Mouse (Mus musculus) neural tube, embryonic 15.5 days (tissue): ENCODE measurements around the gene Aldh5a1. TPM values are rescaled to one million over a fixed set of nuclear protein-coding genes. Genes with fewer than 3 reads are reported as not detected.
A peak's percentile ranks its signal among the peaks of the same experiment; 100 is the strongest.
"Not testable (repeated sequence)": the region's sequence is repeated elsewhere in the genome, so short reads cannot be mapped to it uniquely, and the experiment has no call there.

Experiments used
- ATAC-seq: fragments of 200-750 bp; cut with Nextera tagmentation; 2 replicates; pipeline ENCODE4 v1.8.0; 2017; ENCODE audit warnings: mild to moderate bottlenecking, moderate TSS enrichment, moderate library complexity; ENCODE audit not compliant: low FRiP score
- H3K27ac ChIP-seq: fragments of 300-500 bp; sonication (generic); replicated peaks from 2 replicates; pipeline ENCODE4 v1.5.1; 2015; ENCODE audit warnings: mild to moderate bottlenecking, inconsistent platforms
- H3K27me3 ChIP-seq: fragments of 300-500 bp; sonication (generic); replicated peaks from 2 replicates; pipeline ENCODE4 v1.6.1; 2015; ENCODE audit warnings: inconsistent platforms
- H3K36me3 ChIP-seq: fragments of 300-500 bp; sonication (generic); 2 replicates; pipeline ENCODE4 v1.6.1; 2015; ENCODE audit warnings: inconsistent platforms
- H3K4me1 ChIP-seq: fragments of 300-500 bp; sonication (generic); 2 replicates; pipeline ENCODE4 v1.6.1; 2015; ENCODE audit warnings: inconsistent platforms
- H3K4me2 ChIP-seq: fragments of 300-500 bp; sonication (generic); 2 replicates; pipeline ENCODE4 v1.6.1; 2015; ENCODE audit warnings: inconsistent platforms, mild to moderate bottlenecking, moderate library complexity
- H3K4me3 ChIP-seq: fragments of 300-500 bp; sonication (generic); replicated peaks from 2 replicates; pipeline ENCODE4 v1.5.1; 2015; ENCODE audit warnings: mild to moderate bottlenecking, inconsistent platforms
- H3K9ac ChIP-seq: fragments of 300-500 bp; sonication (generic); replicated peaks from 2 replicates; pipeline ENCODE4 v1.6.1; 2015; ENCODE audit warnings: mild to moderate bottlenecking, inconsistent platforms
- H3K9me3 ChIP-seq: fragments of 300-500 bp; sonication (generic); replicated peaks from 2 replicates; pipeline ENCODE4 v1.6.1; 2016; ENCODE audit warnings: inconsistent platforms
- WGBS: fragments of 180-500 bp; shearing (Covaris S2); methylation state at CpG from one replicate; pipeline ENCODE4 v1.1.7; 2015; ENCODE audit warnings: mixed read lengths; 5-methylcytosine and 5-hydroxymethylcytosine counted together
- polyA plus RNA-seq: library from polyadenylated mRNA; unstranded; fragments of >200 nt; fragmentation: Nextera tagmentation; extraction: Ambion mirVana; gene quantifications from 2 replicates; pipeline ENCODE4 v1.2.1, GENCODE M21; 2015

The Aldh5a1 gene
- polyA plus RNA-seq: 13.8 and 16.3 TPM in 2 replicates

- H3K4me2 ChIP-seq: peak within 1 kb of the TSS; percentile 72
- H3K27ac ChIP-seq: peak within 1 kb of the TSS; percentile 91
- peak within 1 kb of the TSS; percentile 90 for H3K9ac ChIP-seq
- no peaks in the 10 kb centered on the region for H3K9me3 ChIP-seq
- WGBS: under 1% methylated on average over 75 of the region's 75 CpGs
- ATAC-seq: peak; percentile 89
- H3K36me3 ChIP-seq: no peaks in the 10 kb centered on the region
- H3K27me3 ChIP-seq: no peaks in the 10 kb centered on the region
- peaks cover 36% of the 10 kb centered on the region for H3K4me1 ChIP-seq
- H3K4me3 ChIP-seq: peak within 1 kb of the TSS; percentile 95
These were observed at the start of gene Aldh5a1 for GRCm38 (mm10) chr13:24937108-24937838. Aldh5a1 (minus strand) TSS chr13:24937661.

- H3K4me1 ChIP-seq: no peaks in the 10 kb centered on the region
- H3K4me3 ChIP-seq: no peak overlapping the region
- H3K9ac ChIP-seq: no peak overlapping the region
- no peak overlapping the region for H3K27ac ChIP-seq
- no peaks in the 10 kb centered on the region for H3K9me3 ChIP-seq
- no peaks in the 10 kb centered on the region for H3K27me3 ChIP-seq
- peaks cover 5% of the 10 kb centered on the region; the same call in 1 of the 2 replicates for H3K36me3 ChIP-seq
- peak; percentile 43; the same call in 1 of the 2 replicates for ATAC-seq
- no peak overlapping the region for H3K4me2 ChIP-seq
- WGBS: 56% methylated on average over 2 of the region's 2 CpGs
These were observed 48.0 kb upstream of the Aldh5a1 start for GRCm38 (mm10) chr13:24985435-24985834.

- H3K27ac ChIP-seq: no peak overlapping the region
- 92% methylated on average over 6 of the region's 6 CpGs for WGBS
- no peak for ATAC-seq
- H3K4me3 ChIP-seq: no peak overlapping the region
- H3K9ac ChIP-seq: no peak overlapping the region
- H3K4me1 ChIP-seq: no peaks in the 10 kb centered on the region
- no peak overlapping the region for H3K4me2 ChIP-seq
- no peaks in the 10 kb centered on the region for H3K27me3 ChIP-seq
- H3K36me3 ChIP-seq: no peaks in the 10 kb centered on the region
- H3K9me3 ChIP-seq: no peaks in the 10 kb centered on the region
These were observed 43.6 kb upstream of the Aldh5a1 start for GRCm38 (mm10) chr13:24981031-24981430.

- H3K36me3 ChIP-seq: no peaks in the 10 kb centered on the region
- no peak overlapping the region for H3K4me3 ChIP-seq
- no peaks in the 10 kb centered on the region for H3K4me1 ChIP-seq
- no peak overlapping the region for H3K27ac ChIP-seq
- H3K9me3 ChIP-seq: no peaks in the 10 kb centered on the region
- no peaks in the 10 kb centered on the region for H3K27me3 ChIP-seq
- H3K4me2 ChIP-seq: no peak overlapping the region
- no peak overlapping the region for H3K9ac ChIP-seq
- WGBS: 84% methylated on average over 5 of the region's 5 CpGs
- ATAC-seq: no peak
These were observed 40.4 kb upstream of the Aldh5a1 start for GRCm38 (mm10) chr13:24977820-24978342.

GRCm38 (mm10) chr13:24976384-24976783 lies 38.9 kb upstream of the Aldh5a1 start:
- peak; percentile 19; the same call in 1 of the 2 replicates for ATAC-seq
- Histone ChIP-seq H3K4me2 (no peak overlapping the region), H3K4me1 (no peaks in the 10 kb centered on the region), H3K36me3 (no peaks in the 10 kb centered on the region), H3K27ac (no peak overlapping the region), H3K27me3 (no peaks in the 10 kb centered on the region), H3K9me3 (no peaks in the 10 kb centered on the region), H3K9ac (no peak overlapping the region), H3K4me3 (no peak overlapping the region)
- WGBS: 38% methylated on average over 4 of the region's 4 CpGs

- not testable (repeated sequence) for H3K27ac ChIP-seq, H3K36me3 ChIP-seq, ATAC-seq, H3K27me3 ChIP-seq, H3K4me2 ChIP-seq, H3K4me1 ChIP-seq, H3K4me3 ChIP-seq, H3K9me3 ChIP-seq, H3K9ac ChIP-seq
- WGBS: 85% methylated on average over 3 of the region's 3 CpGs
These were observed 34.3 kb upstream of the Aldh5a1 start for GRCm38 (mm10) chr13:24971776-24972175.

GRCm38 (mm10) chr13:24965846-24966201 lies 28.4 kb upstream of the Aldh5a1 start:
- peak overlapping the region; percentile 56 for H3K4me2 ChIP-seq
- H3K27me3 ChIP-seq: no peaks in the 10 kb centered on the region
- WGBS: 44% methylated on average over 5 of the region's 5 CpGs
- peak; percentile 68 for ATAC-seq
- H3K4me3 ChIP-seq: peak overlapping the region; percentile 30
- H3K9me3 ChIP-seq: no peaks in the 10 kb centered on the region
- peaks cover 13% of the 10 kb centered on the region for H3K4me1 ChIP-seq
- peak overlapping the region; percentile 23; the same call in 1 of the 2 replicates for H3K9ac ChIP-seq
- peak overlapping the region; percentile 28; the same call in 1 of the 2 replicates for H3K27ac ChIP-seq
- H3K36me3 ChIP-seq: no peaks in the 10 kb centered on the region

GRCm38 (mm10) chr13:24965130-24965845 lies 27.8 kb upstream of the Aldh5a1 start:
- peak overlapping the region; percentile 56 for H3K4me2 ChIP-seq
- peak; percentile 80 for ATAC-seq
- H3K27ac ChIP-seq: peak overlapping the region; percentile 28; the same call in 1 of the 2 replicates
- no peaks in the 10 kb centered on the region for H3K9me3 ChIP-seq
- H3K4me3 ChIP-seq: peak overlapping the region; percentile 30
- peak overlapping the region; percentile 23; the same call in 1 of the 2 replicates for H3K9ac ChIP-seq
- WGBS: 19% methylated on average over 15 of the region's 15 CpGs
- peaks cover 13% of the 10 kb centered on the region for H3K4me1 ChIP-seq
- H3K36me3 ChIP-seq: no peaks in the 10 kb centered on the region
- H3K27me3 ChIP-seq: no peaks in the 10 kb centered on the region

- Histone ChIP-seq H3K9ac (no peak overlapping the region), H3K4me1 (peaks cover 13% of the 10 kb centered on the region), H3K36me3 (no peaks in the 10 kb centered on the region), H3K27me3 (no peaks in the 10 kb centered on the region), H3K4me2 (no peak overlapping the region), H3K4me3 (no peak overlapping the region), H3K9me3 (no peaks in the 10 kb centered on the region), H3K27ac (no peak overlapping the region)
- no peak for ATAC-seq
- 86% methylated on average over 8 of the region's 8 CpGs for WGBS
These were observed 24.7 kb upstream of the Aldh5a1 start for GRCm38 (mm10) chr13:24962119-24962518.

- WGBS: 84% methylated on average over 3 of the region's 3 CpGs
- H3K4me3 ChIP-seq: no peak overlapping the region
These were observed 22.6 kb upstream of the Aldh5a1 start for GRCm38 (mm10) chr13:24960084-24960483.

DNA sequence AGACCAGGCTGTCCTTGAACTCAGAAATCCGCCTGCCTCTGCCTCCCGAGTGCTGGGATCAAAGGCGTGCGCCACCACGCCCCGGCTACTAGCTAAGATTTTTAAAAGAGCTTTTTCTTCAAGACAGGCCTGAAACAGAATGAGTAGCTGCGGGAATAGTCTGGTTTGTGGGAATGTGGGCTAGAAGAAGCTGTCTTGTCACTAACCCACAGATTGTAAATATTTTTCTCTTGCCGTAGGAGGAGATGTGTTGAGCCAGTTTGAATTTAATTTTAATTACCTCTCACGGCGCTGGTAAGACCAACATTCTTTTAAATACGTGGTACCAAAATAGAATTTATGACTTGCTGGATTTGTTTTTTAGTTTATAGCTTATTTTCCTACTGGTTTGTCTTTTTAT lies 21.2 kb upstream of the Aldh5a1 start:
- ATAC-seq: no peak
- no peak overlapping the region for H3K9ac ChIP-seq
- H3K9me3 ChIP-seq: no peaks in the 10 kb centered on the region
- no peak overlapping the region for H3K4me2 ChIP-seq
- no peak overlapping the region for H3K27ac ChIP-seq
- no peaks in the 10 kb centered on the region for H3K27me3 ChIP-seq
- no peaks in the 10 kb centered on the region for H3K36me3 ChIP-seq
- H3K4me1 ChIP-seq: no peaks in the 10 kb centered on the region
- no peak overlapping the region for H3K4me3 ChIP-seq
- 90% methylated on average over 11 of the region's 11 CpGs for WGBS

More at GRCm38 (mm10) chr13:24960084-24960483, 22.6 kb upstream of the Aldh5a1 start:
- ATAC-seq: no peak
- Histone ChIP-seq H3K4me2 (no peak overlapping the region), H3K9me3 (no peaks in the 10 kb centered on the region), H3K4me1 (peaks cover under 1% of the 10 kb centered on the region), H3K9ac (no peak overlapping the region), H3K36me3 (no peaks in the 10 kb centered on the region), H3K27ac (no peak overlapping the region), H3K27me3 (no peaks in the 10 kb centered on the region)
